Mouse (Mus musculus) midbrain, embryonic 15.5 days (tissue): Measurements from ENCODE around the gene Krt17. TPM values are rescaled to one million over a fixed set of nuclear protein-coding genes. Genes with fewer than 3 reads are reported as not detected.

Experiments
- polyA plus RNA-seq: library from polyadenylated mRNA; unstranded; fragments of >200 nt; fragmentation: Nextera tagmentation; extraction: Ambion mirVana; gene quantifications from 2 replicates; pipeline ENCODE4 v1.2.1, GENCODE M21; 2015

The Krt17 gene
- polyA plus RNA-seq, 1 experiment from 2014 or later, result 1.1 TPM

Other genes with a start within 250 kb of the Krt17 start
- gene Krt33a, start 244.8 kb downstream of the Krt17 start, polyA plus RNA-seq, result not detected in 2 replicates
- gene Krt33b, start 231.2 kb downstream of the Krt17 start, polyA plus RNA-seq, result not detected in 2 replicates
- not detected in 2 replicates for gene Krt34, start 219.5 kb downstream of the Krt17 start, polyA plus RNA-seq
- gene Krt31, start 210.5 kb downstream of the Krt17 start, polyA plus RNA-seq, result not detected in 2 replicates
- gene Krt32, start 172.8 kb downstream of the Krt17 start, polyA plus RNA-seq, result not detected in 2 replicates
- gene Krt35, start 164.8 kb downstream of the Krt17 start, polyA plus RNA-seq, result not detected in 2 replicates
- gene Krt36, start 155.4 kb downstream of the Krt17 start, polyA plus RNA-seq, result not detected in 2 replicates
- 0.26 TPM in 1 of 2 replicates, not detected in the other for gene Krt13, start 139.5 kb downstream of the Krt17 start, polyA plus RNA-seq
- 0.42 and 4.2 TPM in 2 replicates for gene Krt15, start 125.1 kb downstream of the Krt17 start, polyA plus RNA-seq
- gene Krt19, start 112.4 kb downstream of the Krt17 start, polyA plus RNA-seq, result 2.1 and 2.6 TPM in 2 replicates
- not detected in 2 replicates for gene Krt9, start 67.8 kb downstream of the Krt17 start, polyA plus RNA-seq
- gene Krt14, start 53.5 kb downstream of the Krt17 start, polyA plus RNA-seq, result 0.26 and 6.1 TPM in 2 replicates
- gene Krt16, start 12.1 kb downstream of the Krt17 start, polyA plus RNA-seq, result not detected in 2 replicates
- gene Krt42, start 8.8 kb upstream of the Krt17 start, polyA plus RNA-seq, result not detected in 2 replicates
- gene Eif1, start 58.9 kb upstream of the Krt17 start, polyA plus RNA-seq, result 1,086 and 1,110 TPM in 2 replicates
- 2.0 and 2.3 TPM in 2 replicates for gene Gast, start 73.4 kb upstream of the Krt17 start, polyA plus RNA-seq
- 315 and 316 TPM in 2 replicates for gene Hap1, start 95.1 kb upstream of the Krt17 start, polyA plus RNA-seq
- 104 and 105 TPM in 2 replicates for gene Jup, start 136.7 kb upstream of the Krt17 start, polyA plus RNA-seq
- 20.3 and 21.2 TPM in 2 replicates for gene P3h4, start 153.8 kb upstream of the Krt17 start, polyA plus RNA-seq
- gene Fkbp10, start 154.7 kb upstream of the Krt17 start, polyA plus RNA-seq, result 23.3 and 27.5 TPM in 2 replicates
- gene Nt5c3b, start 180.8 kb upstream of the Krt17 start, polyA plus RNA-seq, result 115 and 116 TPM in 2 replicates
- 0.89 and 1.1 TPM in 2 replicates for gene Klhl10, start 180.9 kb upstream of the Krt17 start, polyA plus RNA-seq
- gene Klhl11, start 211.7 kb upstream of the Krt17 start, polyA plus RNA-seq, result 12.4 and 12.8 TPM in 2 replicates